Mouse (Mus musculus) forelimb bud, embryonic 11.5 days (tissue): Measurements from ENCODE around the gene Sstr4.

Source experiments
- DNase-seq: peaks from one replicate; pipeline ENCODE4 v3.0.0-alpha.2; 2012; ENCODE audit warnings: low read depth, low spot score

Sstr4 gene

GRCm38 (mm10) chr2:148395131-148396051 lies at the start of gene Sstr4:
Gene Sstr4, plus strand, starts transcription at chr2:148395344.
- no peak for DNase-seq

DNA sequence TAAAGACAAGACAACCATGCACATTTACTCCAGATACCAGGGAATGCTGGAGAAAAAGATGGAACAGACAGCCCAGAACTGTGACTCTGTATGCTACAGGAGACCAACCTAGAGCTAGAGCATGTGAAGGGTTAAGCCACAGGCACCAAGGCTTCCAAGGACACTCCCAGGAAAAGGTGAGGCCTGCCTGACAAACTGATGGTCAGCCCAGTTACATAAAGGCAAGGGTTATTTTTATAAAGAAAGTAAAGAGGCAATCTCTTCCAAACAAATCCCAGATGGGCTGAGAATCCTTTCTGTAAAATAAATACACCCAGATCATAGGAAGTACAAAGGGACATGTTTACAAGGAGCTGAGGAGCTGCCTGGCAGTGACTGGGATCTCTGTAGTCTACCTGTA lies 49.8 kb upstream of the Sstr4 start:
- DNase-seq: no peak

GRCm38 (mm10) chr2:148346976-148347375 lies 48.2 kb upstream of the Sstr4 start:
- DNase-seq: no peak

DNA sequence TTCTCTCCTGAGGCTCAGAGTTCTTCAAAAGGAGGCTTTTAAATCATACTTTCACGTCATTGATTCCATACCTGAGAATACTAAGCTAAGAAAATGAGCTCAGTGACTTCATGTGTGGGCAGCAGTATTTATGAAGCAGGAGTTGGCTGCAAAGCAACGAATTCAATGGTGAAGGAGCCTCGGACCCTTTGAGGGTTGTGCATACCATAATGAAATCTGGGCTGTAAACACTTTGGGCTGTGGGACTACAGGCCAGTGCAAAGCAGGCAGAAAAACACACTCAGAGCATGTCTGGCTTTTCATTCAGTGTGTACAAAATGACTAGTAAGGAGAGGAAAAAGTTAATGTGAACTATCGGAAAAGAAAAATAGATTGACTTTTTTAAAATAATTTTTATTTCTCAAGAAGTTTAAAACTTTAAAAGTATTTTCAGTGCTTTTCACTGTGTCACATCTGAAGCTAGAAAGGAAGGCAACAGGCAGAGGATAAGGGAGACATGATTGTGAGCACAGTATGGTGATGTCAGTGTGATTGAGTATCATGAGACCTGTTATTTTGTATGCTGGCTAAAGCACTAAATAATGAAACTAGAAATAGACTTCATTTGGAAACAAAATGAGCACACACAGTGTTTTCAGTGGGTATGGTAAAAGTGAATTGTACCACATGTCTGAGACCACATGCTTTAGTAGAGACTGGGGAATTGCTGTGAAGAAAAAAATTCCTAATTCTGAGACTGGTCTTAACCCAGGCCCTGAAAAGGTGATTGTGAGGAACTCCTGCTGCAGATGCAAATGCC lies 45.4 kb upstream of the Sstr4 start:
- no peak for DNase-seq

DNA sequence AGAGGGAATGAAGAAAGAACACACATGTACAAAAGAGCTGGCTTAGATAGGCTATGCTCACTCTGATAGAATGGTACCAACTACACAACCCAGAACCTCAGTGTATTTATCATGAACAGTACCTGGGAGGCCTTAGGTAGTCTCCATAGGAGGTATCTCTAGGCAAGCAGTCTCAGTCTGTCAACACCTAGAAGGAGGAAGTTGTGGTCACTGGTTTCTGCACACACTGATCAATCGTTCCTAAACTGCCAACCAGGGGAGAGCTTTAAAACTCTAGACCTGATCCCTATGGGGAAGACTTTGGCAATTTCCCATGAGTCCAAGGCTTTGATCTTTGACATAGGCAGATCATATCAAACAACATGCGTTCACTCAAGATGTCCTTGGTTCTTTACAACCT lies 44.7 kb upstream of the Sstr4 start:
- no peak for DNase-seq

GRCm38 (mm10) chr2:148352655-148353054 lies 42.5 kb upstream of the Sstr4 start:
- DNase-seq: no peak

GRCm38 (mm10) chr2:148357145-148357544 lies 38.0 kb upstream of the Sstr4 start:
- no peak for DNase-seq

DNA sequence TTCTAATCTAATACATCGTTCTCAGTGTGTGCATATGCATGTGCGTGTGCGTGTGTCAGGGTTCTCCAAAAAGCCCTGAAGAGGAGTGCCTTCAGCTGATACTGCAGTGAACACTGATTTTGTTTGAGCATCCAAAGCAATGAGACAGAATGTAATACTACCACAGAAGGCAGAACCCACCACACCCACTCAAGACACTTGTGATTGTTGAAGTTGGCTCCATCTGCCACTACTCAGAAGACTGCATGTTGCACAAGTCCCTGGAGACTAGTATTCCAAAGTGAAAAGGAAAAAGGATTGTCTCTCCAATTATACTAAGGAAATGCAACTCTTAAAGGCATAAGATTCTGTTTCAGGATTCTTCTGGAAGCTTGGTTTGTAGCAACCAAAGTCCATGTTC lies 30.6 kb upstream of the Sstr4 start:
- DNase-seq: no peak

DNA sequence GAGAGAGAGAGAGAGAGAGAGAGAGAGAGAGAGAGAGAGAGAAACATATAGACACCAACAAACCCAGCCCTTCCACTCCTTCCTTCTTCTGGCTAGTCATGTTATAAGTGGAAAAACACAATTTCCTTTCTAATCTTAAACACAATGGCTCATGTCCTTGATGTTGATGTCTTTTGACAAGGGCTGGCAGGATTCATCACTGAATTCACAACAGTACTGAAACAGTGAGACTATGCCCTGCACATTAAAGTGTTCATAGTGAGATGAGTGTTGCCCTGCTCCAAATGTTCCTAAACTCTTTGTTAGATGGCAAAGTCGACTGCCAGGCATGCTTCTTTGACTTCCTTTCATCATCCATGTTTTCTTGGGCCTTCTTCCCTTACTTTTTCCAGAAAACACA lies 29.9 kb upstream of the Sstr4 start:
- no peak for DNase-seq

DNA sequence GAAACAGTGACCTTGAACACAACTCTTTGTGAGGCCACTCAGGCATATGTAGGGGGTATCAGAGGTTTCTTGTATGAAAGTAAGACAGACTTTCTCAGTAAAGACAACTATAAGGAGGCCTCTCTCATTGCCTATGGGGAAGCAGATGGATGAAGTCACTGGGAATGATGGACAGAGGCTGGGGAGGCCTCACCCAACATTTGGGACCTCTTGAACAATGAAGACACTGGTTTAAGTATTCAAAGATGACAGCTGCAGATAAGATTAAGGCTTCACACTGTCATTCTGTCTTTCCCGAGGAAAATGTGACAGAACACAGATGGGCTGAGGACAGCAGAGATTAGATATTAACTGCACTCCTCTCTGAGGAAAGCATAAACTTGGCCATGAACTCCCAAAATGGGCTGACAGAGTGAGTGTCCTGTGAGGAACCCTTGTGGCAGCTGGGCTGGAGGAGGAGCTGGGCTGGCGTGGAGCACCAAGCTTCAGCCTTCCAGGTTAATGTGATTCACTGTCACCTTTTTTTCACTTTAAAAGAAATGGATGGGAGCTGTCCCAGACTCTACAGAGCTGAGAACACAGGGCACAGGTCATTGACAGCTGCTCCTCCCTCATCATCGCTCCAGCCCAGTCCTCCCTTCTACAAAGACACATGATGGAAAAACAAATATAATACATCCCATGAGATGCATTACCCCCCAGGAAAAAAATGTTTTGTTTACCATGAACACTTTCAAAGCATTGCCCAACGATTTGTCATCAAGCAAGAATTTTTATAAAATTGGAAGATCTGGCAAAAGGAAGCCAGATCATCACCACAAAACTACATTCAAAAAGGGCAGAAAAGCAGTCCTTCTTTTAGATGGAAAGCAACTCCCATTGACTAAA lies 23.2 kb upstream of the Sstr4 start:
- DNase-seq: no peak

DNA sequence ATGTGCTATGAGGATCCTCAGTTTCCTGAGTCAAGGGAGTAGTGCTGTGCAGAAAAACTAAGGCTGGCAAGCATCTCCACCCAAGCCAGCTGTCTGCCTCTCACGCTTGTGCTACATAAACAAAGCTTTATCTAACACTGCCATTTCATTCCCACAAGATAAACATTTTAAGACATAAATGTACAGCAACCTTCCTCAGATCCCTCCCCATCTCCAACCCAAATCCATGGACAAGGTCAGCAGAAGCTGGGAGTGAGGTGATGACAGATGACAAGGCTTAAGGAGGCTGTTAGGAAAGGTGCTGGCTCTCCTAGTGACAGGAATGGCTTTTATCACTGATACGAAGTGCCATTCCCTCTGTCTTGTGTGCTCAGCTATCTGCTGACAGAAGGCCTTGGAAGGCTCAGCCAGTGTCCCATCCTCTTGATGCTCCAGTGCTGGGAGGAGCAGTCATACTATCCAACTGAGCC lies 21.5 kb upstream of the Sstr4 start:
- no peak for DNase-seq

GRCm38 (mm10) chr2:148375326-148376150 lies 19.6 kb upstream of the Sstr4 start:
- DNase-seq: peak; percentile 12

GRCm38 (mm10) chr2:148378817-148379342 lies 16.3 kb upstream of the Sstr4 start:
- DNase-seq: no peak

GRCm38 (mm10) chr2:148379899-148380413 lies 15.2 kb upstream of the Sstr4 start:
- DNase-seq: no peak

DNA sequence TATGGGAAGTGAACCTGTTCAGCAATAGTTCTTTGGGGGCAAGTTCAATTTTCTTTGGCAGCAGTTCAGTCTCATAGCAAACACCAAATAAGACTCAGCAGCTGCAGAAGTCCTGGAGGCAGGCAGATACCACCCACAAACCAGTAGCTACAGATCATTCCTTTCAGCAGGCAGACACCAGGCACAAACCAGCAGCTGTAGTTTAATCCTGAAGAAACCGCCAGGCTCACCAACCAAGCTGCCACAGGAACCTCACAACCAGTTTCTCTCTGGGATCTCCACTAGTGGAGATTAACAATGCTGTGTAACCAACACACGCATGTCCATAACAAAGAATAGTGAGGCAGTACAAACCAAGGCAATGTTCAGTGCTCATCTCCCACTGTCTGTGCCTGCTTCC lies 14.1 kb upstream of the Sstr4 start:
- no peak for DNase-seq

- DNase-seq: no peak
Measured at GRCm38 (mm10) chr2:148386476-148386875, 8.7 kb upstream of the Sstr4 start.

DNA sequence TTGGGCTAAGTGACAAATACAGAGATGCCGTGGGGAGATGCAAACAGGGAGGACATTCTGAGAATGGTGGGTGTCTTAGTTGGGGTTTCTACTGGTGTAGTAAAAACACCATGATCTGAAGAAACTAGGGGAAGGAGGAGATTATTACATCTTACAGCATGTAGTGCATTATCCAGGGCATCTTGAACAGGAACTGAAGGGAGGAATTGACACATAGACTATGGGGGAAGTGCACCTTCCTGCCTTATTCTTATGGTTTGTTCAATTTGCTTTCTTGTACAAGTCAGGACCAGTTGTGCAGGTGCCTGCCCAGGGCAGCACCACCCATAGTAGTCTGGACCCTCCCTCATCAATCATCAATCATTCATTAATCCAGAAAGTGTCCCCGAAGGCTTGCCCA lies 8.2 kb upstream of the Sstr4 start:
- no peak for DNase-seq

DNA sequence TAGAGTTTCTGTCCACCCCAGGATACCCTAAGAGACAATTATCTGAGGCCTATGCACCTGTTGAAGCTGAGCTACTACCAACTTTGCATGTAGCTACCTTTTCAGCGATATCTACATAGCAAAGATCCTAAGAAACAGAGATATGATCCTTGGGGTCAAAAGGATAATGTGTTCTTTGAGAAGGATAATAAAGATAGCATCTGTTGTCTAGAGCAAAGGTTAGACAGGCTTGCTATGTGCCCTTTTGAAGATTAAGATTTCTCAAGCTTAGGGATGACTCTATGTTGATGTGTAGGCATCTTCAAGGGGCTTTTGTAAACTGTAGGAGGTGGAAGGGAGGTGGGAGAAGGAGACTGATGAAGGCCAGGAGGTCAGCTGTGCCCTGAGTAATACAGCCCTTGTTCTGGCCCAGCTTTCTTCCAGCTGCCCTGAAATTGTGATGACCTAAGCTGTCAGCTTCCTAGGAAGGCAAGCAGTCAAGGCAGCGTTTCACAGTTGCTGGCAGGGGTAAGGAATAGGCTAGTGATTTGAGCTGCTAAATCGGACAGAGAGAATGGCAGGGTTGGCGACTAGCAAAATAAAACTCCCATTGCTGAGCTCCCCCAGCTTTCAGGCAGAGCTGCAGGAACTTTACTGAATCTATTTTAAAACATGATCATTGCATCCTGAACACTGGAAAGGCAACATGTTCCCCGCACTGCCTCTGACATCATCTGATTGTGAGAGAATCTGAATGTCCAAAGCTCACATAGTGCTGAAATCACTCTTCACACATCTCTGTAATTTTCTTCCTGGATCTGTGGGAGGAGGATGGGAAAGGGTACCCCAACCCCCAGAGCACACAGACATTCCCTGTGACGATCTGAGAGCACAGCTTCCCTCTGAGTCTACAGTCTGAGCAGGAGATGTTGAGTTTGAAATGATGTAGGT lies 7.2 kb upstream of the Sstr4 start:
- DNase-seq: no peak

DNA sequence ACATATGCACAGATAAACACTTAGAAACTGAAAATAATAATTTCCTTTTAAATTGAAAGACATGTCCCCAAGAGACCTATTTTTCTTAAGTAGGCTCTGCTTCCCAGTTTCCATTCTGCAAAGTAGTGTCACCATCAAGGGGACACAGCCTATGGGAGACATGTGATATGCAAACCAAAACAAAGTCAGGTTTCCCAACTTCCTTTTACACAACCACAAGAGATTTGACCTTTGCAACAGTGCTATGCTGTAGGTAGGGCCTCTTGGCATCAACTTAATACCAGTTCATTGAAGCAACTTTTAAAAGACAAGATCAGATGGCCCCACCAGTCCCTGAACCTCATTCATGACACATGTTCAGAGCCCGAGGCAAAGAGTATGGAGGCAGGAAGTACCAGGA lies 2.0 kb upstream of the Sstr4 start:
- no peak for DNase-seq
